Mouse (Mus musculus) neural tube, embryonic 11.5 days (tissue): ENCODE results near the gene Pfdn2. TPM values are rescaled to one million over a fixed set of nuclear protein-coding genes. Genes with fewer than 3 reads are reported as not detected.
"Not testable (repeated sequence)": the region's sequence is repeated elsewhere in the genome, so short reads cannot be mapped to it uniquely, and the experiment has no call there.

Experiments
- ATAC-seq: fragments of 200-750 bp; cut with Nextera tagmentation; 2 replicates; pipeline ENCODE4 v1.8.0; 2017; ENCODE audit warnings: moderate number of reproducible peaks, mild to moderate bottlenecking, moderate TSS enrichment, moderate library complexity; ENCODE audit not compliant: insufficient read depth, low FRiP score, low TSS enrichment
- DNase-seq: peaks from one replicate; pipeline ENCODE4 v3.0.0-alpha.2; 2015; ENCODE audit warnings: low spot score
- H3K27ac ChIP-seq: fragments of 300-500 bp; sonication (generic); 2 replicates; pipeline ENCODE4 v1.5.1; 2014; ENCODE audit warnings: low read depth, mild to moderate bottlenecking, low read length
- H3K27me3 ChIP-seq: fragments of 300-500 bp; sonication (generic); 2 replicates; pipeline ENCODE4 v1.6.1; 2014; ENCODE audit warnings: mild to moderate bottlenecking, low read length, mixed read lengths; ENCODE audit not compliant: control insufficient read depth, insufficient read depth
- H3K36me3 ChIP-seq: fragments of 300-500 bp; sonication (generic); 2 replicates; pipeline ENCODE4 v1.6.1; 2014; ENCODE audit warnings: mild to moderate bottlenecking, low read length, moderate library complexity, mixed read lengths; ENCODE audit not compliant: control insufficient read depth, insufficient read depth
- H3K4me1 ChIP-seq: fragments of 300-500 bp; sonication (generic); 2 replicates; pipeline ENCODE4 v1.6.1; 2014; ENCODE audit warnings: low read length, mixed read lengths; ENCODE audit not compliant: control insufficient read depth, insufficient read depth
- H3K4me2 ChIP-seq: fragments of 300-500 bp; sonication (generic); 2 replicates; pipeline ENCODE4 v1.6.1; 2014; ENCODE audit warnings: low read depth, mild to moderate bottlenecking, moderate library complexity
- H3K4me3 ChIP-seq: fragments of 300-500 bp; sonication (generic); 2 replicates; pipeline ENCODE4 v1.5.1; 2014; ENCODE audit warnings: low read depth, low read length
- H3K9ac ChIP-seq: fragments of 300-500 bp; sonication (generic); 2 replicates; pipeline ENCODE4 v1.6.1; 2014; ENCODE audit warnings: mild to moderate bottlenecking, low read length
- H3K9me3 ChIP-seq: fragments of 300-500 bp; sonication (generic); 2 replicates; pipeline ENCODE4 v1.6.1; 2016; ENCODE audit warnings: low read length; ENCODE audit not compliant: control insufficient read depth
- WGBS: fragments of 180-500 bp; shearing (Covaris S2); extraction: QIAGEN DNeasy Blood & Tissue Kit; methylation state at CpG from one replicate; pipeline ENCODE4 v1.1.7; 2014; 5-methylcytosine and 5-hydroxymethylcytosine counted together
- polyA plus RNA-seq: library from polyadenylated mRNA; unstranded; fragments of >200 nt; fragmentation: Nextera tagmentation; extraction: Ambion mirVana; gene quantifications from 2 replicates; pipeline ENCODE4 v1.2.1, GENCODE M21; 2014

Pfdn2 gene
- polyA plus RNA-seq, 1 experiment from 2014 or later, result 68.0 TPM

GRCm38 (mm10) chr1:171326588-171326987, 18.9 kb upstream of the Pfdn2 start:
- H3K27ac ChIP-seq, H3K4me3 ChIP-seq, H3K9ac ChIP-seq, H3K36me3 ChIP-seq, H3K27me3 ChIP-seq, H3K4me2 ChIP-seq, H3K9me3 ChIP-seq, DNase-seq, ATAC-seq: not testable (repeated sequence)
- WGBS, result 87% methylated on average over 4 of the region's 4 CpGs
- peaks cover 10% of the 10 kb centered on the region for H3K4me1 ChIP-seq

- ATAC-seq, result no peak
- Histone ChIP-seq H3K4me1 (peaks cover 10% of the 10 kb centered on the region), H3K9ac (peak overlapping the region; percentile 92), H3K4me3 (peak overlapping the region; percentile 75), H3K9me3 (no peaks in the 10 kb centered on the region), H3K36me3 (no peaks in the 10 kb centered on the region), H3K4me2 (peak overlapping the region; percentile 83), H3K27me3 (no peaks in the 10 kb centered on the region), H3K27ac (peak overlapping the region; percentile 96; the same call in 1 of the 2 replicates)
- 44% methylated on average over 9 of the region's 9 CpGs for WGBS
- DNase-seq, result peak; percentile 41
Measured at GRCm38 (mm10) chr1:171328244-171328643, 17.2 kb upstream of the Pfdn2 start.

- H3K4me3 ChIP-seq, result peak within 1 kb of the TSS; percentile 75
- peak within 1 kb of the TSS; percentile 92 for H3K9ac ChIP-seq
- H3K36me3 ChIP-seq, result no peaks in the 10 kb centered on the region
- no peaks in the 10 kb centered on the region for H3K9me3 ChIP-seq
- peaks cover 10% of the 10 kb centered on the region for H3K4me1 ChIP-seq
- H3K4me2 ChIP-seq, result peak within 1 kb of the TSS; percentile 83
- ATAC-seq, result peak; percentile 93
- WGBS, result under 1% methylated on average over 46 of the region's 48 CpGs
- H3K27ac ChIP-seq, result peak within 1 kb of the TSS; percentile 96
- DNase-seq, result peak; percentile 92
- no peaks in the 10 kb centered on the region for H3K27me3 ChIP-seq
Measured at GRCm38 (mm10) chr1:171328839-171329432, 16.5 kb upstream of the Pfdn2 start, which contains the start of gene Dedd. TSS of gene Dedd (plus strand) at chr1:171329145.

- H3K27me3 ChIP-seq, result no peaks in the 10 kb centered on the region
- peak overlapping the region; percentile 92 for H3K9ac ChIP-seq
- H3K4me1 ChIP-seq, result peaks cover 10% of the 10 kb centered on the region
- WGBS, result 0% methylated on average over 29 of the region's 61 CpGs
- H3K36me3 ChIP-seq, result no peaks in the 10 kb centered on the region
- peak overlapping the region; percentile 83 for H3K4me2 ChIP-seq
- no peaks in the 10 kb centered on the region for H3K9me3 ChIP-seq
- peak overlapping the region; percentile 75 for H3K4me3 ChIP-seq
- peak; percentile 91 for DNase-seq
- peak; percentile 89 for ATAC-seq
- H3K27ac ChIP-seq, result peak overlapping the region; percentile 96
Measured at GRCm38 (mm10) chr1:171329433-171330215, 15.8 kb upstream of the Pfdn2 start.

- Histone ChIP-seq H3K4me1 (peaks cover 10% of the 10 kb centered on the region), H3K27me3 (no peaks in the 10 kb centered on the region), H3K36me3 (no peaks in the 10 kb centered on the region), H3K4me2 (peak overlapping the region; percentile 83), H3K4me3 (peak overlapping the region; percentile 75), H3K9me3 (no peaks in the 10 kb centered on the region), H3K9ac (peak overlapping the region; percentile 92), H3K27ac (peak overlapping the region; percentile 96)
- 0% methylated on average over 4 of the region's 4 CpGs for WGBS
- no peak for DNase-seq
- ATAC-seq, result no peak
Measured at GRCm38 (mm10) chr1:171330216-171330560, 15.3 kb upstream of the Pfdn2 start.

GRCm38 (mm10) chr1:171342262-171343207, 2.9 kb upstream of the Pfdn2 start:
- Histone ChIP-seq H3K27me3 (no peaks in the 10 kb centered on the region), H3K4me1 (peaks cover 6% of the 10 kb centered on the region; the same call in 1 of the 2 replicates), H3K4me3 (no peak overlapping the region), H3K4me2 (no peak overlapping the region), H3K36me3 (peaks cover 14% of the 10 kb centered on the region), H3K27ac (no peak overlapping the region), H3K9me3 (no peaks in the 10 kb centered on the region), H3K9ac (no peak overlapping the region)
- DNase-seq, result no peak
- no peak for ATAC-seq
- 93% methylated on average over 16 of the region's 16 CpGs for WGBS

- DNase-seq (no peak), ATAC-seq (no peak)
- Histone ChIP-seq H3K9ac (no peak overlapping the region), H3K4me2 (no peak overlapping the region), H3K9me3 (no peaks in the 10 kb centered on the region), H3K4me3 (no peak overlapping the region), H3K27me3 (no peaks in the 10 kb centered on the region), H3K36me3 (peaks cover 4% of the 10 kb centered on the region; the same call in 1 of the 2 replicates), H3K4me1 (peaks cover 6% of the 10 kb centered on the region; the same call in 1 of the 2 replicates), H3K27ac (no peak overlapping the region)
- 83% methylated on average over 8 of the region's 9 CpGs for WGBS
Measured at GRCm38 (mm10) chr1:171343922-171344677, 1.4 kb upstream of the Pfdn2 start.

- DNase-seq, result no peak
- Histone ChIP-seq H3K4me1 (peaks cover 6% of the 10 kb centered on the region; the same call in 1 of the 2 replicates), H3K4me2 (peak overlapping the region; percentile 79), H3K9ac (no peak overlapping the region; the same call in 1 of the 2 replicates), H3K4me3 (peak overlapping the region; percentile 73), H3K36me3 (peaks cover 3% of the 10 kb centered on the region; the same call in 1 of the 2 replicates), H3K9me3 (no peaks in the 10 kb centered on the region), H3K27me3 (no peaks in the 10 kb centered on the region), H3K27ac (no peak overlapping the region)
- WGBS, result 80% methylated on average over 9 of the region's 9 CpGs
- 0 out of 2 replicates have a peak, but pooled peaks have one; percentile 11 for ATAC-seq
Measured at GRCm38 (mm10) chr1:171344715-171345114, 755 bp upstream of the Pfdn2 start.
